Mouse (Mus musculus): ENCODE results near the gene Podn.

The Podn gene

GRCm38 (mm10) chr4:107998641-107999332, 97.5 kb downstream of the Podn start:
- DNase-seq, result no peak

GRCm38 (mm10) chr4:107996418-107996986, 99.7 kb downstream of the Podn start:
- no peak for DNase-seq

- DNase-seq, result no peak
Observed at GRCm38 (mm10) chr4:107995727-107996126, 100.5 kb downstream of the Podn start.

- DNase-seq, result no peak
Observed at GRCm38 (mm10) chr4:107995011-107995410, 101.2 kb downstream of the Podn start.

- no peak for DNase-seq
Observed at GRCm38 (mm10) chr4:107991879-107992278, 104.4 kb downstream of the Podn start.

- no peak for DNase-seq
Observed at GRCm38 (mm10) chr4:107990818-107991217, 105.4 kb downstream of the Podn start.

- no peak for DNase-seq
Observed at GRCm38 (mm10) chr4:107988931-107989330, 107.3 kb downstream of the Podn start.

GRCm38 (mm10) chr4:107986386-107987168, 109.7 kb downstream of the Podn start:
- no peak for DNase-seq

GRCm38 (mm10) chr4:107985812-107986211, 110.4 kb downstream of the Podn start:
- DNase-seq, result no peak

- peak; percentile 87 for DNase-seq
Observed at GRCm38 (mm10) chr4:107984282-107984981, 111.8 kb downstream of the Podn start.

- no peak for DNase-seq
Observed at GRCm38 (mm10) chr4:107983717-107984116, 112.5 kb downstream of the Podn start.

GRCm38 (mm10) chr4:107980002-107980600, 116.1 kb downstream of the Podn start:
- DNase-seq, result no peak

- peak; percentile 44 for DNase-seq
Observed at GRCm38 (mm10) chr4:107979530-107979929, 116.7 kb downstream of the Podn start.

- no peak for DNase-seq
Observed at GRCm38 (mm10) chr4:107977593-107977992, 118.7 kb downstream of the Podn start.

GRCm38 (mm10) chr4:107975004-107975403, 121.2 kb downstream of the Podn start:
- DNase-seq, result no peak

GRCm38 (mm10) chr4:107974527-107974926, 121.7 kb downstream of the Podn start:
- no peak for DNase-seq

GRCm38 (mm10) chr4:107971162-107971561, 125.1 kb downstream of the Podn start:
- DNase-seq, result no peak

- DNase-seq, result no peak
Observed at GRCm38 (mm10) chr4:107969781-107970180, 126.5 kb downstream of the Podn start.

- no peak for DNase-seq
Observed at GRCm38 (mm10) chr4:107967966-107968682, 128.1 kb downstream of the Podn start, which contains the start of gene Slc1a7. Slc1a7 (plus strand) TSS chr4:107968332.

- no peak for DNase-seq
Observed at GRCm38 (mm10) chr4:107966416-107967109, 129.7 kb downstream of the Podn start.

Measured in right cerebral cortex, adult 18-20 months (tissue).